Mouse (Mus musculus): Measurements from ENCODE around the gene Pla2g4f. TPM values are rescaled to one million over a fixed set of nuclear protein-coding genes. Genes with fewer than 3 reads are reported as not detected.

Gene Pla2g4f
- polyA plus RNA-seq (2012; ENCODE audit: low replicate concordance), result 0.28 and 0.38 TPM in 2 replicates

GRCm38 (mm10) chr2:120313976-120314375, at the start of gene Pla2g4f:
TSS of gene Pla2g4f (minus strand) at chr2:120314165.

GRCm38 (mm10) chr2:120352682-120353646, 39.0 kb upstream of the Pla2g4f start, which contains the start of gene Vps39:
TSS of gene Vps39 (minus strand) at chr2:120353137.

GRCm38 (mm10) chr2:120288995-120289394, 25.0 kb downstream of the Pla2g4f start, which contains the start of gene Pla2g4d:
TSS of gene Pla2g4d (minus strand) at chr2:120289197.

Other genes with a start within 250 kb of the Pla2g4f start
- gene Ehd4, start 159.6 kb downstream of the Pla2g4f start, polyA plus RNA-seq (2012; ENCODE audit: low replicate concordance), result 37.0 and 72.5 TPM in 2 replicates
- gene Pla2g4e, start 68.8 kb downstream of the Pla2g4f start, polyA plus RNA-seq (2012; ENCODE audit: low replicate concordance), result not detected in 2 replicates
- 0.09 TPM in 1 of 2 replicates, not detected in the other for gene Pla2g4d, start 25.0 kb downstream of the Pla2g4f start, polyA plus RNA-seq (2012; ENCODE audit: low replicate concordance)
- gene Vps39, start 39.0 kb upstream of the Pla2g4f start, polyA plus RNA-seq (2012; ENCODE audit: low replicate concordance), result 16.2 and 51.6 TPM in 2 replicates
- gene Ganc, start 89.7 kb upstream of the Pla2g4f start, polyA plus RNA-seq (2012; ENCODE audit: low replicate concordance), result 5.3 and 6.8 TPM in 2 replicates
- gene Tmem87a, start 89.9 kb upstream of the Pla2g4f start, polyA plus RNA-seq (2012; ENCODE audit: low replicate concordance), result 1.8 and 2.8 TPM in 2 replicates
- gene Capn3, start 141.9 kb upstream of the Pla2g4f start, polyA plus RNA-seq (2012; ENCODE audit: low replicate concordance), result 0.21 and 1.1 TPM in 2 replicates
- 37.6 and 37.9 TPM in 2 replicates for gene Zfp106, start 249.7 kb upstream of the Pla2g4f start, polyA plus RNA-seq (2012; ENCODE audit: low replicate concordance)